Mouse (Mus musculus): ENCODE data around the gene Auts2. TPM values are rescaled to one million over a fixed set of nuclear protein-coding genes. Genes with fewer than 3 reads are reported as not detected.

Auts2 gene
- polyA plus RNA-seq, 1 experiment from 2014 or later = 27.7 TPM

DNA sequence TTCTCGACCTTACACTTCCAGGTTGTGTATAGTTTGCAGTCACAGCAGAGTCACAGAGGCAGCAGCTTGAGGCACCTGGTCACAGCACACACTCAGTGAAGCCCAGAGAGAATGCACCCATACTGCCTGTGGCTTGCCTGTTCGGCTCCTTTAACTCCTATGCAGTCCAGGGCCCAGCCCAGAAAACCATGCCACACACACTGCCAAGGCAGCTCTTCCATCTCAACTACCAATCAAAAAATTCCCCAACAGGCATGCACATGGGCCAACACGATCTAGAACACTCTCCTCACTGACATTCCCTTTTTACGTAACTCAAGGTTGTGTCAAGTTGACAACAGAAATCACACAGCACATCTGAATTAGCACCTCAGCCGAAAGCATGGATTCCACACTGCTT lies 374.3 kb downstream of the Auts2 start:
- no peaks in the 10 kb centered on the region for H3K27me3 ChIP-seq
- ATAC-seq (replicated peaks; ENCODE audit: low FRiP score) = no peak
- H3K27ac ChIP-seq = no peak overlapping the region
- no peak overlapping the region for H3K4me2 ChIP-seq
- H3K4me3 ChIP-seq (replicated peaks) = no peak overlapping the region
- H3K4me1 ChIP-seq = peaks cover 6% of the 10 kb centered on the region
- H3K9ac ChIP-seq = no peak overlapping the region
- WGBS = 88% methylated on average over 5 of the region's 5 CpGs
- no peaks in the 10 kb centered on the region for H3K36me3 ChIP-seq
- H3K9me3 ChIP-seq (replicated peaks) = no peaks in the 10 kb centered on the region

GRCm38 (mm10) chr5:132168224-132168623 lies 374.9 kb downstream of the Auts2 start:
- 93% methylated on average over 5 of the region's 5 CpGs for WGBS
- H3K9ac ChIP-seq = no peak overlapping the region
- no peaks in the 10 kb centered on the region for H3K36me3 ChIP-seq
- H3K4me1 ChIP-seq = peaks cover 8% of the 10 kb centered on the region
- H3K27me3 ChIP-seq = no peaks in the 10 kb centered on the region
- H3K9me3 ChIP-seq (replicated peaks) = no peaks in the 10 kb centered on the region
- H3K4me2 ChIP-seq = no peak overlapping the region
- ATAC-seq (replicated peaks; ENCODE audit: low FRiP score) = no peak
- no peak overlapping the region for H3K27ac ChIP-seq
- no peak overlapping the region for H3K4me3 ChIP-seq (replicated peaks)

DNA sequence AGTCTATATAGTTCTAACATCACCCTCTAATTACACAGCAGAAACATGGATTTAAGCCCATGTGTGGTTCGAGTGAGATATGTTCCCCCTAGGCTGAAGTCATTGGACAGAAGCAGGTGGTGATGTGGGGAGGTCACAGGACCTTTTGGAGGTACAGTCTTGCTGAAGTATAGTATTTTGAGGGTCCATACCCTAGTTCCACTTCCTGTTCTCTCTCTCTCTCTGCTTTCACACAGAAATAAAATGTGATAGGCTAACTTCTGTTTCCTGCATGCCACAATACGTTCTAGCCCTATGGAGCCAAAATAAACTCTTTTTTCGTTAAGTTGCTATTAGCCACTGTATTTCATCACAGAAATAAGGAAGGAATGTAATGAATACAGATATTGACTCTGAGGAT lies 376.6 kb downstream of the Auts2 start:
- Histone ChIP-seq H3K9ac (no peak overlapping the region), H3K27ac (no peak overlapping the region), H3K4me2 (no peak overlapping the region), H3K4me3 (replicated peaks) (no peak overlapping the region), H3K36me3 (no peaks in the 10 kb centered on the region), H3K4me1 (peaks cover 16% of the 10 kb centered on the region), H3K9me3 (replicated peaks) (no peaks in the 10 kb centered on the region), H3K27me3 (no peaks in the 10 kb centered on the region)
- ATAC-seq (replicated peaks; ENCODE audit: low FRiP score) = no peak
- WGBS = 68% methylated on average over 3 of the region's 3 CpGs

- Histone ChIP-seq H3K27me3 (no peaks in the 10 kb centered on the region), H3K36me3 (no peaks in the 10 kb centered on the region), H3K9ac (no peak overlapping the region), H3K4me1 (peaks cover 22% of the 10 kb centered on the region), H3K27ac (no peak overlapping the region), H3K4me2 (no peak overlapping the region), H3K4me3 (replicated peaks) (no peak overlapping the region), H3K9me3 (replicated peaks) (no peaks in the 10 kb centered on the region)
- WGBS = 71% methylated on average over 10 of the region's 10 CpGs
- ATAC-seq (replicated peaks; ENCODE audit: low FRiP score) = no peak
Measured at GRCm38 (mm10) chr5:132163960-132164359, 379.2 kb downstream of the Auts2 start.

GRCm38 (mm10) chr5:132162206-132162533 lies 381.0 kb downstream of the Auts2 start:
- H3K27ac ChIP-seq = peak overlapping the region; percentile 75
- no peak for ATAC-seq (replicated peaks; ENCODE audit: low FRiP score)
- WGBS = 41% methylated on average over 4 of the region's 4 CpGs

DNA sequence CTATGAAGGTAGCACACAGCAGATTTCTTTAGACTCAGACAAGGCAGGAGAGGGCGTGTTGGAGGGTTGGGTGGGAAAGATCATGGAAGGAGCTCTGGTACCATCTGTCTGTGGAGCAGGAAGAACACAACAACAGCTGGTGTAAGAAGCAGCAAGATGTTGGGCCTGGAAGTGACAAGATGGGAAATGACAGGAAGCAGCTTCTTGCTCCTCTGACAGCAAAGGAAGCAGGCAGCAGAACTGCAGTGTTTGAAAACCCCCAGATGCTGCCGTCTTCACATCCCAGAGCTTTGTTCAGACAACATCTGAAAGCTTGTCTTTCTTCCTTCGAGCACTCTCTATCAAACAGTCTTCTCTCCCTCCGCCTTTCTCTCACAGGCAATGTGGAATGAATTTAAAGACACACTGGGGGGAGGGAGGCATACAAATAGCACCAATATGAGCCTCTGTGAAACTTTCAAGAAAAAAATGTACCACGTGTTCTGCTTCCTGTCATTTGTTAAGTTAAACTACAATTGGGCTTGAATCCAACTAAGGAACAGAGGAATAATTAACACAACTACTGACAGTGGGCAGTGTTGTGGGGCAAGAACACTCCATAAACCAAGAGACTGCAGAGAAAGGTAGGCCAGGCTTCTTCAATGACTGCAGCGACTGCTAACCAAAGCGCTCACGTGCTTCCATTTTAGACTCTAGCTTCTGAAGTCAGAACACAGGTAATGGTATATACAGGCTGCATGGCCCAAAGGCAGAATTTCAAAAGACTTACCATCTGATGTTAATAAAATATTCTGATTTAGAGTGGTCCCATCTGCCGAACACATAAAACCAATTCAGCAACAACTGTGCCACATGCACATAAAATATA lies 381.6 kb downstream of the Auts2 start:
- peak; percentile 62 for ATAC-seq (replicated peaks; ENCODE audit: low FRiP score)
- no peaks in the 10 kb centered on the region for H3K9me3 ChIP-seq (replicated peaks)
- peak overlapping the region; percentile 75 for H3K27ac ChIP-seq
- no peaks in the 10 kb centered on the region for H3K36me3 ChIP-seq
- H3K4me3 ChIP-seq (replicated peaks) = no peak overlapping the region
- peaks cover 22% of the 10 kb centered on the region for H3K4me1 ChIP-seq
- H3K27me3 ChIP-seq = no peaks in the 10 kb centered on the region
- whole genome bisulfite sequencing = 35% methylated on average over 9 of the region's 9 CpGs
- H3K9ac ChIP-seq = no peak overlapping the region
- 0 out of 2 replicates have a peak overlapping the region, but pooled peaks have one; percentile 9 for H3K4me2 ChIP-seq

More at GRCm38 (mm10) chr5:132162206-132162533, 381.0 kb downstream of the Auts2 start:
- H3K4me1 ChIP-seq = peaks cover 22% of the 10 kb centered on the region
- no peak overlapping the region for H3K4me3 ChIP-seq (replicated peaks)
- no peaks in the 10 kb centered on the region for H3K27me3 ChIP-seq
- no peak overlapping the region for H3K4me2 ChIP-seq
- H3K36me3 ChIP-seq = no peaks in the 10 kb centered on the region
- H3K9ac ChIP-seq = no peak overlapping the region
- no peaks in the 10 kb centered on the region for H3K9me3 ChIP-seq (replicated peaks)

- Histone ChIP-seq H3K4me1 (0 out of 2 replicates have a peak, but pooled peaks cover 2% of the 10 kb centered on the region), H3K36me3 (no peaks in the 10 kb centered on the region), H3K27ac (no peak overlapping the region), H3K9ac (no peak overlapping the region), H3K9me3 (replicated peaks) (no peaks in the 10 kb centered on the region), H3K4me3 (replicated peaks) (no peak overlapping the region), H3K27me3 (no peaks in the 10 kb centered on the region), H3K4me2 (no peak overlapping the region)
- 90% methylated on average over 4 of the region's 4 CpGs for WGBS
- no peak for ATAC-seq (replicated peaks; ENCODE audit: low FRiP score)
Measured at GRCm38 (mm10) chr5:132144181-132144580, 399.0 kb downstream of the Auts2 start.

GRCm38 (mm10) chr5:132140816-132141215 lies 402.3 kb downstream of the Auts2 start:
- H3K27ac ChIP-seq = no peak overlapping the region
- WGBS = 74% methylated on average over 4 of the region's 4 CpGs
- ATAC-seq (replicated peaks; ENCODE audit: low FRiP score) = no peak

GRCm38 (mm10) chr5:132135941-132136663 lies 407.0 kb downstream of the Auts2 start:
- no peak for ATAC-seq (replicated peaks; ENCODE audit: low FRiP score)
- H3K4me1 ChIP-seq = no peaks in the 10 kb centered on the region
- H3K9me3 ChIP-seq (replicated peaks) = no peaks in the 10 kb centered on the region
- no peak overlapping the region for H3K4me2 ChIP-seq
- H3K4me3 ChIP-seq (replicated peaks) = no peak overlapping the region
- WGBS = 48% methylated on average over 7 of the region's 7 CpGs
- H3K27ac ChIP-seq = no peak overlapping the region
- H3K9ac ChIP-seq = no peak overlapping the region
- no peaks in the 10 kb centered on the region for H3K27me3 ChIP-seq
- no peaks in the 10 kb centered on the region for H3K36me3 ChIP-seq

More at GRCm38 (mm10) chr5:132140816-132141215, 402.3 kb downstream of the Auts2 start:
- H3K4me2 ChIP-seq = no peak overlapping the region
- H3K36me3 ChIP-seq = no peaks in the 10 kb centered on the region
- H3K9ac ChIP-seq = no peak overlapping the region
- no peaks in the 10 kb centered on the region for H3K9me3 ChIP-seq (replicated peaks)
- H3K4me1 ChIP-seq = no peaks in the 10 kb centered on the region
- no peaks in the 10 kb centered on the region for H3K27me3 ChIP-seq
- H3K4me3 ChIP-seq (replicated peaks) = no peak overlapping the region

GRCm38 (mm10) chr5:132131948-132132347 lies 411.2 kb downstream of the Auts2 start:
- H3K9ac ChIP-seq = no peak overlapping the region
- H3K27ac ChIP-seq = no peak overlapping the region
- whole genome bisulfite sequencing = 96% methylated on average over 3 of the region's 3 CpGs
- no peak for ATAC-seq (replicated peaks; ENCODE audit: low FRiP score)
- H3K27me3 ChIP-seq = no peaks in the 10 kb centered on the region
- H3K9me3 ChIP-seq (replicated peaks) = no peaks in the 10 kb centered on the region
- no peaks in the 10 kb centered on the region for H3K36me3 ChIP-seq
- 0 out of 2 replicates have a peak, but pooled peaks cover 4% of the 10 kb centered on the region for H3K4me1 ChIP-seq
- no peak overlapping the region for H3K4me2 ChIP-seq
- no peak overlapping the region for H3K4me3 ChIP-seq (replicated peaks)

GRCm38 (mm10) chr5:132130577-132130976 lies 412.6 kb downstream of the Auts2 start:
- 20% methylated on average over 4 of the region's 4 CpGs for WGBS
- no peak overlapping the region for H3K9ac ChIP-seq

GRCm38 (mm10) chr5:132126626-132127025 lies 416.5 kb downstream of the Auts2 start:
- Histone ChIP-seq H3K9me3 (replicated peaks) (no peaks in the 10 kb centered on the region), H3K27me3 (no peaks in the 10 kb centered on the region), H3K27ac (no peak overlapping the region), H3K9ac (no peak overlapping the region), H3K4me3 (replicated peaks) (no peak overlapping the region), H3K4me1 (0 out of 2 replicates have a peak, but pooled peaks cover 7% of the 10 kb centered on the region), H3K4me2 (no peak overlapping the region), H3K36me3 (no peaks in the 10 kb centered on the region)
- 70% methylated on average over 12 of the region's 12 CpGs for WGBS
- no peak for ATAC-seq (replicated peaks; ENCODE audit: low FRiP score)

More at GRCm38 (mm10) chr5:132130577-132130976, 412.6 kb downstream of the Auts2 start:
- Histone ChIP-seq H3K27me3 (no peaks in the 10 kb centered on the region), H3K36me3 (no peaks in the 10 kb centered on the region), H3K4me3 (replicated peaks) (no peak overlapping the region), H3K4me2 (no peak overlapping the region), H3K27ac (no peak overlapping the region), H3K9me3 (replicated peaks) (no peaks in the 10 kb centered on the region), H3K4me1 (0 out of 2 replicates have a peak, but pooled peaks cover 7% of the 10 kb centered on the region)
- no peak for ATAC-seq (replicated peaks; ENCODE audit: low FRiP score)
